Mouse (Mus musculus): ENCODE results near the gene Car11.
"Not testable (repeated sequence)": the region's sequence is repeated elsewhere in the genome, so short reads cannot be mapped to it uniquely, and the experiment has no call there.

The Car11 gene

DNA sequence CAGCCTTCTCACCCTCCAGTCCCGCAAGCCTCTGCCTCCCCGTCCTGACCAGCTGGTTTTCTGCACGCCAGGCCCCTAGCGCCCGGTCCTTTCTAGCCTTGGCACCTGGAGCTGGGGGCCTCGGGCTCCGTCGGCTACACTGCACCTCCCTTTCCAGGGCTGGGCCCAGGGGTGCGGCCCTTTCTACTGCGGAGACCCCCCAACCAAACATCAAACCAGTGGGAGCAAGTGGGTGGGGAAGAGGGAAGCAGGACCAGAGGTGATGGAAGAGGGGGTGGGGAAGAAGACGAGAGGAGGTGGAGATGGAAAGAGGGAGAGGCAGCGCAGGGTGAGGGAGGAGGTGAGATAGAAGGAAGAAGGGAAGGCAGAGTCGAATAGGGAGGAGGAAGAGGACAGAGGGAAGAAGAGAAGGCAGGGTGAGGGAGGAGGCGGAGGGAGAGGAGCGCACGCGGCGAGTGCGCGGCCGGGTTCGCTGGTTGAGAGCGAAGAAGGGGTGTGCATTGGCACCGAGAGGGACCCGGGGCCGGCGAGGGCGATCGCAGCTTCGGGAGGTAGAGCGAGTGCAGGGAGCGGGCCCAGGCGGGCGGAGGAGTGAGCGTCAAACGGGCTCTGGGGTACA is at the start of gene Car11:
Gene Car11 (plus strand): TSS at position 321 of the 619 bp plus-strand sequence.
- in situ Hi-C loops (cut with MboI, MseI) = loop anchor here (10.0 kb wide), 1 partner anchor 805 kb away; the partner anchor contains the start of genes Fuz and Med25

DNA sequence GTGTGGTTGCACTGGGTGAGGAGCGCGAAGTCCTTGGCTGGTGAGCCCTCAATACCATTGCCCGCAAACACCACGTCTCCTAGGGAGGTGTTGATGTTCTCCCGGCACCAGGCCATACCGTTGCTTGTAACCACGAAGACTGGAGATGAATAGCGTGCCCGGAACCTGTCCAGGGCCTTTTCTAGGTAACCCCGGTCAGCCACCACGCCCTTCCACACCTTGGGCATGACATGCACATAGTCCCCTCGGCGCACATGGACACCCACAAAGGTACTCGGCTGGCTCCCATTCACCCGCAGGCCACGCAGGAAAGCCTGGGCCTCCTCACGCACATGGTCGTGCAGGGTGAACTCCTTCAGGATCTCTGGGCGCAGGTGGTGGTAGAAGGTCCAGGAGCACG is 49.2 kb upstream of the Car11 start:
- in situ Hi-C loops (cut with MboI, MseI) = not testable (repeated sequence)

DNA sequence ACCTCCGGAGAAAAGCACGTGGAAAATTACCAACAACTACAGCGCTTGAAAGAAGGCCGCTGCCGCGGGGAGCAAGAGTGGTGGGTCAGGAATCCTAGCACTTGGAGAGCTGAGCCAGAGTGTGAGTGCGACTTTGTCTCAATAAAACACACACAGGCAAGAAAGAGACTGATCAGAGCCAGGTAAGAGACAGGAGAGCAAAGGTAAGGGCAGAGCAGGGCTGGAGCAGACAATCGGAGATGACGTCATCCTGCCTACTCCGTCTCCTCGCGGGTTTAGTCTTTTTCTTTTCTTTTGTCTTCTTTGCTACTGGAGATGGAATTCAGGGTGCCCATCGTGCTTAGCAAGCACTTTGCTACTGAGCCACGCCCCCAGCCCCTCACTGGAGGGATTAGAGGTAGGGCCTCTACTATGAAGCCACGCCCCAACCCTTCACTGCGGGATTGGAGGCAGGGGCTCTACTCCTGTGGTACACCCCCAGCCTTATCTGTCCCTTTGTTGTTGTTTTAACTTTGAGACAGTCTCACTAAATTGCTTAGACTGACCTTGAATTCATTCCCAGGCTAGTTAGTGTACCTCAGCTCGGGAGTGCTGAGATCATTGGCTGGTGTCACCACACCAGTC is 45.1 kb upstream of the Car11 start:
- in situ Hi-C loops (cut with MboI, MseI) = no loop called here

DNA sequence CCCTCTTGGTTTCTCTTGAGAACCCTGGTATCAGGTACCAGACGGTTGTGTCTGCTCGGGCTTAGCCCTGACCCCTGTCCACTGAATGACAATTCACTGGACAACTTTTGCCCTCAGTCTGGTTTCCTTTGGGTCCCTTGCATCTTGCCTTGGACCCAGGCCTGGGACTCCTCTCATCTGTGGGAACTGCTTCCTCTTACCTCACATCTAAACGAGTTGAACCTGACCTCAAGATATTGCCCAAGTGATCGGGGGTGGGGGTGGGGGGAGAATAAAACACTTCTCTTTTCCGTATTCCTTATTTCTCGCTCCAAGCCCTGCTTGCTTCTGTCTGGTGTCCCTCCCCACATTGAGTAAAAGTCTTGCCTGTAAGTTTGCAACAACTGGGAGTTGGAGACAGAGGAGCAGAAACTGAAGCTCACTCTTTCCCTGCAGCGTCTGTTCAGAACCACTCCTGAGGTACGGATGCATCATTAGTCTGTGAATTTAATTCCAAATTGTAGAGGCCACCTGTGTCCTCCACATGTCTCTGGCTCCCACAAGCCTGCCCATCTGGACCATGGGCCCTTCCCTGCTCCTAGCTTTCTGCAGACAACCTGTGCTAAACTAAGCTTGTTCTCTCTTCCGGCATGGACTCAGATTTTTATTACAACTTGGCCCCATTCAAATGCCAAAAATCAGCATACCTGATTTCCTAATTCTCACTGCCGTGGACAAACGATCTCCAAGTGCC is 38.7 kb upstream of the Car11 start:
- in situ Hi-C loops (cut with MboI, MseI) = no loop called here

DNA sequence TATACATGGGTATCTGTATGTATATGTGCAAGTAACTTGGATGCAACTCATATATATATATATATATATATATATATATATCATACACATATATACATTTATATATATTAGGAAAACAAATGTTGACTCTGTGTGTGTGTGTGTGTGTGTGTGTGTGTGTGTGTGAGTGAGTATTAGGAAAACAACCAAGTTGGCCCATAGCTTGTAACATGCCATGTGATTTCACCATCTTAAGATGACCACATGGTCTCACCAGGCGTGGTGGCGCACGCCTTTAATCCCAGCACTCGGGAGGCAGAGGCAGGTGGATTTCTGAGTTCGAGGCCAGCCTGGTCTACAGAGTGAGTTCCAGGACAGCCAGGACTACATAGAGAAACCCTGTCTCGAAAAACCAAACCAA is 37.9 kb upstream of the Car11 start:
- in situ Hi-C loops (cut with MboI, MseI) = not testable (repeated sequence)

DNA sequence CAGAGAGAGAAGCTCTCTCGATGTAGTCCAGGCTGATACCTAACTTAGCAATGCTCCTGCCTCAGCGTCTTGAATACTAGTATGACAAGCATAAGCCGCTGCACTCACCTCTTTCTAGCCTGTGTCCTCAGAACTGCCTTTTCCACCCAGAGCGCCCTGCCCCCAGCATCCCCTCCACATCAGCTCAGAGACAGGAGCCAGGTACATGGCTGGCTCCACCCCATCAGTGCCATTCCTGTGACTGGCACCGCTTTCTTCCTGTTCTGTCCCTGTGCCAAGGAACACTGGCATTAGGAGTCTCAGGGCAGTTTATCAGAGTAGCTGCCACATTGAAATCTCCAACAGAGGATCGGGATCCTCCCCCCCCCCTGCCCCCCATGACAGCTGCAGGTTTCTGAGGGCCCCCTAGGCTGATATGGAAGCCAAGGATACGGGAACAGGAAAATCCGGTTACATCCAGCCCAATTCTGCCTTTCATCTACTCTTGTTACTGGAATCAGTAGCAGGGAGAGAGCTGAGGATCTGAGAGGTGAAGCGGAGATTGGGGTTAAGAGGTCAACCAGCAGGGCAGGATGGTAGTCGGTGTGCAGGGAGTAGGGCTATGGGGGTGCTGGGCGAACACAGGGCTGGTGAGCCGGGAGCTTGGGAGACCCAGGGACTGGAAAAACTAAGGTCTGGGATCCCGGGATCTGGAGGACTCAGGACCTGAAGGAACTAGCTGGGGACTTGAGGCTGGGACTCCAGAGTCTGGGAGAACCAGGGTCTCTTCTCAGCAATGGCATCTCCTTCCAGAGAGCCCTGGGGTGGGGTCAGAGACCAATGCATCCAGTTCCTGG is 34.1 kb upstream of the Car11 start:
- in situ Hi-C loops (cut with MboI, MseI) = no loop called here

DNA sequence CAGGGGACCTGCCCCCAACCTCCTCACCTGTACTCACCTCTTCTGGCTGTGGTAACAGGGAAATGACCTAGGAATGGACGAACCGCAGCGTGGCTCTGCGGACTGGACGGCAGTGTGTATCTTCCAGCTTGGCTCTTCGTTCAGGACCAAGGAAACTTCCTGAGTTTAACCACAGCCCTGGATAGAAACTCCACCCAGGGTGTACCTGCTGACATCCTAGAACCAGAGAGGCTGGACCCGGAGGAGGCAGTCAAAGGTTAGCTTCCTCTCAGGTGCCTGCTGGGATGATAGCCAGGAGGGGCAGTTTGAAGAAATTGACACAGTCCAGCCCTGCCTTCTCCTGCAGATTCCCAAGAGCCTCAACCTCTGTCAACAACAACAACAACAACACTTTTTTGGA is 33.5 kb upstream of the Car11 start, which contains the start of gene Fut2:
Gene Fut2 (minus strand): TSS at position 234 of the 400 bp plus-strand sequence.
- in situ Hi-C loops (cut with MboI, MseI) = no loop called here

DNA sequence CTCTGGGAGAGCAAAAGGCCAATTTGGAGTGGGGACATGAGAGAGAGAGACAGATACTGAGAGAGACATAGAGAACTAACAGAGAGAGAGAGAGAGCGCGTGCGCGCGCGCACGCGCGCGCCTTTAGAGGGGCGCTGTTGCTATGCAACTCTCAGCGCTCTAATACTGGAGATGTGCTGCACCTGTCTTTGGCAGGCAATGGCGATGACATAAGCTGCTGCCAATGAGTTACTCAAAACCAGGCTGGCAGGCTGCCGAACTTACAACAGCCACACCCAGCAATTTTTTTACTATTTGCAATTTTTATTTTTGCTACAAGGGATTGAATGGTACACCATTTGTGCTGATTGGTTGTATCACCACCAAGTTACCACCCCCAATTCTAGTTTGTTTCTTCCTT is 31.9 kb upstream of the Car11 start:
- in situ Hi-C loops (cut with MboI, MseI) = no loop called here

DNA sequence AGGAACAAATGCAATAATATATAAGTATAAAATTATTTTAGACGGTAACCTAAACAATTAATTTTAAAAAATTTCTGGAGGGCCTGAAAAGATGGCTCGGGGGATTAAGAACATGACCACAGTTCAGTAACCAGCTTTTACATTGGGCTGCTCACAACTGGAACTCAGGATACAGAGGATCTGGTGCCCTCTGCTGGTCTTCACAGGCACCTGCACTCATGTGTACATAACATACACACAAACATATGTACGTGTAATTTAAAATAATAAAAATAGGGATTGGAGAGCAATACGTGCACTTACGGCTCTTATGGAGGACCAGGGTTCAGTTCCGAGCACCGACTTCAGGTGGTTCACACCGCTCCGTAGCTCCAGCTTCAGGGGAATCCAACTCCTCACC is 30.7 kb upstream of the Car11 start:
- in situ Hi-C loops (cut with MboI, MseI) = no loop called here

DNA sequence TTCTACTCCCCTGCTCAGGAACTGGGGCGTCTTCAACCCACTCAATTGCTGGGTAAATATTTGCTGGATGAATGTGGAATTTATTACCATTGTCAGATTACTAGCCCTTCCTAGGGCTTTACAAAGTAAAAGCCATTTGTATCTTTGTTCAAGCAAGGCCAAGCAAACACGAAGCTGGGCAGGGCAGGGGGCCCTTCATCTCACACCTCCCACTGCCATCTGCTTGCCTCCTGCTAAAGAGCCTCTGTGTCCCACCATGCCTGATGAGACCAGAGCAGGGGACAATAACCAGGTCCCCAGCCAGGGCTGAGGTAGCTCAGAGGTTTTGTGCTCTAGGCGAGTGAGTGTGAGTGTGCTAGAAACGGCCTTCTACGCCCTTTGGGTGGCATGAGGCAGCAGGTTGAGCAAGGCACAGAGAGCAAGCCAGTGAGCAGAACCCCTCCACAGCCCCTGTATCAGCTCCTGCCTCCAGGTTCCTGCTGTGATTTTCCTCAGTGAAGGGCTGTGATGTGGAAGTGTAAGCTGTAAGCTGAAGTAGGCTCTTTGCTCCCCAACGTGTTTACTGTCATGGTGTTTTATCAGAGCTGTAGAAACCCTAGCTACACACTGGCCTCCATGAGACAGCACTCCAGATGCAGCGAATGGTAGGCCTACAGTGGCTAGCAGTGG is 21.9 kb upstream of the Car11 start:
- in situ Hi-C loops (cut with MboI, MseI) = no loop called here

DNA sequence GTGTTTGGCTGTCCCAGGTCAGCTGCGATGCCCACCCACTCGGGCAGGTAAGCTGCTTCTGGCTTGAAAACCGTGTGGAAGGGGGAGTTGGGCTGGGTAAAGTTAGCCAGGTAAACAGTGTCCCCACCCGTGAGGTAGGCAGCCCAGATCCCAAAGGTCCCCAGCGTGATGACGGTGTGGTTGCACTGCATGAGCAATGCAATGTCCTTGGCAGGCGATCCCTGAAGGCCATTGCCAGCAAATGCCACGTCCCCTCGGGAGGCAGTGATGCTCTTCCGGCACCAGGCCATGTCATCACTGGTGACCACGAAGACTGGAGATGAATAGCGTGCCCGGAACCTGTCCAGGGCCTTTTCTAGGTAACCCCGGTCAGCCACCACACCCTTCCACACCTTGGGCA is 21.1 kb upstream of the Car11 start:
- in situ Hi-C loops (cut with MboI, MseI) = no loop called here

DNA sequence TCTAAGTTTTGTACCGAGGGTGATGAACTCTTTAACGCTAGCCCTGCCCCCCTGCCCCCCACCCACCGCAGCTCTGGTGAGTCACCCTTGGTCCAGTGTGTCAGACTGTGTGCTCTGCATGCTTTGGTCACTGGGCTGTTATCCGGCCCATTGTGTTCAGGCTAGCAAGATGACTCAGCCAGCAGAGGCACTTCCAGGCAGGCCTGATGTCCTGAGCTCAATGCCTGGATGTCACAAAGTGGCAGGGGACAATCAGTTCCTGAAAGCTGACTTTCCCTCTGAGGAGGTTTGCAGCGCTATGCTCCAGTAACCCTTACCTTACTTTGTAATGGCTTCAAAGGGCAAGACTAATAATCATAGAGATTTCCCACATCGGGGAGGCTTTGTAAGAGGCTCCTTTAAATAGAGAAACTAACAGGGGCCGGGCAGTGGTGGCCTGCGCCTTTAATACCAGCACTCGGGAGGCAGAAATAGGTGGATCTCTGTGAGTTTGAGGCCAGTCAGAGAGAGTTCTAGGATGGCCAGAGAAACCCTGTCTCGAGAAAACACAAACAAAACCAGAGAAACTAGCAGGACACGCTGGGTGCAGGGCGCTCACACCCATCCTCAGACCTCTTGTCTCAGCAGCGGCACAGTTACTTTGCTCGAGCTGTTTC is 19.5 kb upstream of the Car11 start:
- in situ Hi-C loops (cut with MboI, MseI) = no loop called here

DNA sequence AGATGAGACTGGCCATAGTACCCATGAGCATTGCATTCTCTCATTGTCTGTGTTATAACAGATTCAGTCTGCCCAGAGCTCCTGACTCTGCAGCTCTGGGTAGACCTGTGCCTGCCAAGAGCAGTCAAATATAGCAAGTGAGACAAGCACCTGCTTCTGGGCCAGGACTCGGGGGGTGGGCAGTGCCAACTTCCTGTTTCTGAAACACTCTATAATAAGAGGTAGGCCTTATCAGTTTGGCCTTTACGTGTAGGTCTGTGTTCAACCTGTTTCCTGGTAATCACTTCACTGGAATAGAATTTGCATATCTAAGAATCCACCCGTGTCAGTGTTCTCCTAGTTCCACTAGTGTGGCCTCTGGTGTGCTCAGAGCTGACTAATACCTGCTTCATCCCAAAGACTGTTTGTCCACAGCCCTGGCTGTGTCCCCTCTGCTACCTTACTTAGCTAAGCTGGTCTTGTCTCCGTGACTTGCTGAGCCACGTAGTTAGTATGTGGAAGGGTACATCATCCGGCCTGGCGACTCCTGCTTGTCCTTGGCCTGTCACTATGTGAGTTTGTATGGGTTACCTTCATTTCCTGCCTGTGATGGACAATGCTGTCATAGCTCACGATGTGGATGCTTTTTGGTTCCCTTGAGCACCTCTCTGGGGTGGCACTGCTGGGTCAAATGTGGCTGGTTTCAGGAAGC is 18.5 kb upstream of the Car11 start:
- in situ Hi-C loops (cut with MboI, MseI) = no loop called here

DNA sequence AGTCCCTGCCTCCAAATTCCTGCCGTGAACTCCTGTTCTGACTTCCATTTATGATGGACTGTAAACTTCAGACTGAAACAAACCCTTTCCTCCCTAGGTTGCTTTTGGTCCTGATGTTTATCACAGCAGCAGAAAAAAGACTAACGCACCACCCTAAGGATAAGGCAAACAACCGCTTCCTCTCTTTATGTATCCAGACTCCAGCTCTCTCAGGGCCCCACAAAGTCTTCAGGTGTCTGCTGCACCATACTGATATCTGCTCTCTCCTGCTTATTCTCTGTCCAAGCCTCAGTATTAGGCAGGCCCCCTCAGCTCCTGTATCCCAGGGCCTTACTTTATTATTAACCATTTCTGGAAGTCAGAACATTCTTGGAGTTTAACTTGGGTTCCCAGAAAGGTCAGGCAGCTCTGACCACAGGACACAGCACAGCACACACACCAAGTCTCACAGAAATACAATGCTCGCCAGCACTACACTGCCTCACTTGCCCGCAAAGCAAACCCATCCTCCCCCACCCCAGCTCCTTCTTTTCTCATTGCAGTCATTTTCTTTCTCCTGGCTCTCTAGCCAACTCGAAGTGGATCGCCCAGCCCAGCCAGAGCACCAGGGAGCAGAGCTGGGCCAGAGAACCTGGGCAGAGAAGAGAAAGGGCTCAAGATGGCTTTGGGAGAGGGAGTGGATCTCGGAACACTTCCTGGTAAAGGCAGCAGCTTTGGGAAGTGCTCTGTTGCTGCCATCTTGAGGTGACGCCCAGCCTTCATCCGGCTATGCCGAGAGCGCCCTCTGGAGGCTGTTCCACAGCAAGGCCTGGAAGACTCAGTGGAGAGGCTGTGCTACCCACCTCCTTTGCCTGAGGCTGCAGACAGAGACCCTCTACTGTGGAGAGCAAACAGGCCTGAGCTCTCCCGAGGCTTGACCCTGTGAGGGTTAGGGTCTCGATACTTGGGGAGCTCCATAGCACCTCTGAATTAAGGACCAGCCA is 17.2 kb upstream of the Car11 start:
- in situ Hi-C loops (cut with MboI, MseI) = no loop called here

DNA sequence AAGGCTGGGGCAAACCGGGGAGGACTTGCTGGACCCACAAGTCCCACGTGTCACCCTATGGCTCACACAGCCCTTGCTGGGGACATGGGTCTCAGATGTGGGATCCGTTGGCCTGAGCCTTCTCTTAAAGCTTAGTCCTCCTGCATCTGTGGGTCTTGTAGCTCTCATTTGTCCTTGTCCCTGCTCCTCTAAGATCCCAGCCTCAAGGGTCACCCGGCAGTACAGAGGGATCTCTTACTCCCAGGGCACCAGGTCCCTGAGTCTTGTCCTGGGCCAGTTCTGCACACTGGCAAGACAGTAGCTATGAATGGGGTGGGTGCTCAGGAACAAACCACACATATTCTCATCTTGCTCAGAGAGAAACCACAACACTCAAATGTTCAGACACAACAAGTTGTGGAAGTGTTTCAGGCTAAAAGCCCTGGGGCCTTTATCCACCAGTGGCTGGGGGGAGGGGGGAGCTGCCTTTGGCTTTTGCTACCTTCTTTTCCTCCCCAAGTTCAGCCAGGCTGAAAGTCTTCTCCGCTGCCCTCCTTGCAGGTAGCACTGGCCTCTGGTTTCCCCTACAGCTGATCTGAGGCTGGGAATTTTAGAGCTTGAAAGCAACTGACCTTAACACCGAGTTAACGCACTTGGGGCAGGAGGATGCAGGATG is 16.1 kb upstream of the Car11 start, which contains the start of gene Ntn5:
Gene Ntn5 (plus strand): TSS at position 627 of the 655 bp plus-strand sequence.
- in situ Hi-C loops (cut with MboI, MseI) = no loop called here

DNA sequence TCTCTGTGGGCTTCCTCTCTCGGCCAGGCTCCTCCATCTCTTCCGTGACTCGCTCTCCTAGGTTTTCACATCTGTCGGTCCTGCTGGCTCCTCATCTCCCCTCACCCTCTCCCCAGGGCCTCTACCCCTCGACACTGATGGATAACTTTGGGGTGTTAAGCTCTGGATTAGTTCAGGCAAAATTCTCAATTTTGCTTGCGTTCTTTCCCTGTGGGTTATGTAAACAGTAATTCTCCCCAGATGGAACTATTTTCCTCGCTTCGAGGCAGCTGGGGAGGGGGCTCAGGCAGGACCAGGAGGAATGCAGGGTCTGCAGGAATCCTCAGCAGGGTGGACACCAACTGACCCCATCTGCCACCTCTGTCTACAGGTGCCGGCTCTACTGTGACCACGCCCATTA is 13.8 kb upstream of the Car11 start:
- in situ Hi-C loops (cut with MboI, MseI) = no loop called here

DNA sequence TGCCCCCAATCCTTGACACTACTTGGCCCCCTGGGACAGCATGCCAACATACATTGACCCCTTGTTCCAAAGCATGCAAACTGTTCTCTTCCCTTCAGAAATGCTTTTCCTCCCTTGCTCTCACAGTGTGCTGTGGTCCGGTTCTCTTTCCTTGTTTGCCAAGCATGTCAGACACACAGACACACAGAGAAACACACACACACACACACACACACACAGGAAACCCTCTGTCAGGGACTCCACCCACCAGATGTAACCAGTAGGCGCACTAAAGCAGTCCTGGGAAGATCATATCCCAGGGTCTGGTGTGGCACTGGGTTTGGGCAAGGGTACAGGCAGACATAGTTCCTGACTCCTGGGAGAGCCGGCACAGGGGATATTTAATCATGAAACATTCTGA is 12.8 kb upstream of the Car11 start:
- in situ Hi-C loops (cut with MboI, MseI) = no loop called here

DNA sequence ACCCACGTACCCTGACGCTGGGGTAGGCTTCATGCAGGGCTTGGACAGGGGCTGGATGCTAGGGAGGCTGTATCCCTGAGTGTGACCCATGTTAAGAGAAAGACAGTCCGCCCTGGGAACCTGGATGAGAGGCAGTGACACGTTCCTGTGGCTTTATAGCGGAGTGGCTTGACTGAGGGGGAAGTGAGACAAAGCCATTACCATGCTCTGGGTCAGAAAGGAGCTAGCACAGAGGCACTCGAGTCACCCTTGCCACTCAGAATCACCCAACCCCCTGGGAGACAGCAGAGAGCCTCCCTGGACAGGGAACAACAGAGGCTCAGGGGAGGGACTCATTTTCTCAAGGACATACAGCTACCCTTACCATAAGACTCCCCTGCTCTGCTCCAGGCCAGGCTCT is 10.5 kb upstream of the Car11 start:
- in situ Hi-C loops (cut with MboI, MseI) = no loop called here

DNA sequence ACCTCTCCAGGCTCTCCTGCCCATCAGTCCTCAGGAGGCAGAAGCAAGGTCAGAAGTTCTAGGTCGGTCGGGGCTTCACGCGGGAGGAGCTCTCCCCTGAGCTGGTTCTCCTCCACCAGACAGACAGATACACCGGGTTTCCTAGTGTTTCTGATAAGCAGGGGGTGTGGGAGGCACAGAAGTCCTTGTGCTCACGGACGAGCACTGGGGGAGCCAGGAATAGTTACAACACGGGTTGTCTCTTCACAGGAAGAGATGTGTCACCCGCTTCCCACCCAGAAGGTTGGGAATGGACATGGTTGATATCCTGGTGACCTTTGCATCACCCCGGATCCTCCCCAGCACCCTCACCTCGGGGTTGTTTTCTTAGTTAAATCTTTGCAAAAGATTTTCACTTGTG is 9.8 kb upstream of the Car11 start:
- in situ Hi-C loops (cut with MboI, MseI) = no loop called here

Measured in T-helper 1 cell (primary cell).